Mouse (Mus musculus): ENCODE measurements around the gene Tmprss13. TPM values are rescaled to one million over a fixed set of nuclear protein-coding genes. Genes with fewer than 3 reads are reported as not detected.

Gene Tmprss13
- polyA plus RNA-seq, 1 experiment from 2014 or later = 0.55 TPM

DNA sequence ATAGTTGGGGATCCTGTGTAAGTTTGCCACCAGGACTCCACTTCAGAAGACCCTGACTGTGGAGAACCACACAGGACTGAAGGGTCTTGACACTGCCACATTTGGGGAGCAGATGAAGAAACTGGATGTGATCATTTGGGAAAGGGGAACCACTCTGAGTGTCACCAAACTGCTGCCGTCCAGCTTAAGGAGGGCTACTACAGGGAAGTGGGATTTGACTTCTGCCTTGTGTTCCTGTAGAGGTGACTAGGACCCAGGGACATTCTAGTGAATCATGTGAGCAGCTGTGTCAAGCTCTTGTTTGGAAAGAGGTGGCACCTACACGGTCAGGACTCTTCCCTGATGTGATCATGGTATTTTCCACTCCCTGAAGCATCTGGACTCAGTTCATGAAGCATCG is 5.0 kb upstream of the Tmprss13 start:
- ATAC-seq (replicated peaks; ENCODE audit: insufficient number of reproducible peaks, low FRiP score, low TSS enrichment, low read depth) (no peak), DNase-seq (ENCODE audit: low spot score) (no peak)
- Histone ChIP-seq H3K4me3 (ENCODE audit: low read depth, low read length) (no peak overlapping the region), H3K9me3 (replicated peaks; ENCODE audit: control insufficient read depth, low read length) (no peaks in the 10 kb centered on the region), H3K4me2 (ENCODE audit: low read depth, low read length) (no peak overlapping the region), H3K36me3 (replicated peaks; ENCODE audit: control insufficient read depth, insufficient read depth, low read depth, low read length) (no peaks in the 10 kb centered on the region), H3K27ac (replicated peaks; ENCODE audit: low read depth, low read length) (no peak overlapping the region), H3K27me3 (ENCODE audit: control insufficient read depth, insufficient read depth, low read length) (no peaks in the 10 kb centered on the region), H3K9ac (replicated peaks; ENCODE audit: low read length) (no peak overlapping the region), H3K4me1 (ENCODE audit: control insufficient read depth, insufficient read depth, low read length) (no peaks in the 10 kb centered on the region)
- 76% methylated on average over 3 of the region's 3 CpGs for WGBS

DNA sequence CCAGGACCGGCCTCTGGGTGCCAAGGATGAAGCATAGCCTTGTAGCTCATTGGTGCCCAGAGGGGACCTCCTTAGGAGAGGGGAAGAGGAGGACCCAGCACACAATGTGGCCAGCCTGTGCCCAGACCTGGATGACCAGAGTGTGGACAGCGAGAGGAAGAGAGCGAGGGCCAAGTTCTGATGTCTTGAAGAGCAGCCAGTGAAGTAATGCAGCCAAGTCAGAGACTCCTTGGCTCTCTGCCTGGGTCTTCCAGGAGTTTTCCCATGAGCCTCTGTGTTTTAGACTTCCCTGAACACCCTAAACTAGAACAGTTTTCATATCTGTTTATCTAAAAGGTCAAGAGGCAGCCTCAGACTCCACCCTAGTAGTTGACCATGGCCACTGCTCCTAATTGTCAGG is 1.3 kb upstream of the Tmprss13 start:
- DNase-seq (ENCODE audit: low spot score) (no peak), ATAC-seq (replicated peaks; ENCODE audit: insufficient number of reproducible peaks, low FRiP score, low TSS enrichment, low read depth) (no peak)
- Histone ChIP-seq H3K27ac (replicated peaks; ENCODE audit: low read depth, low read length) (no peak overlapping the region), H3K27me3 (ENCODE audit: control insufficient read depth, insufficient read depth, low read length) (no peaks in the 10 kb centered on the region), H3K36me3 (replicated peaks; ENCODE audit: control insufficient read depth, insufficient read depth, low read depth, low read length) (no peaks in the 10 kb centered on the region), H3K4me3 (ENCODE audit: low read depth, low read length) (no peak overlapping the region), H3K9ac (replicated peaks; ENCODE audit: low read length) (no peak overlapping the region), H3K9me3 (replicated peaks; ENCODE audit: control insufficient read depth, low read length) (no peaks in the 10 kb centered on the region), H3K4me1 (ENCODE audit: control insufficient read depth, insufficient read depth, low read length) (no peaks in the 10 kb centered on the region), H3K4me2 (ENCODE audit: low read depth, low read length) (no peak overlapping the region)
- 87% methylated on average over 3 of the region's 3 CpGs for WGBS

DNA sequence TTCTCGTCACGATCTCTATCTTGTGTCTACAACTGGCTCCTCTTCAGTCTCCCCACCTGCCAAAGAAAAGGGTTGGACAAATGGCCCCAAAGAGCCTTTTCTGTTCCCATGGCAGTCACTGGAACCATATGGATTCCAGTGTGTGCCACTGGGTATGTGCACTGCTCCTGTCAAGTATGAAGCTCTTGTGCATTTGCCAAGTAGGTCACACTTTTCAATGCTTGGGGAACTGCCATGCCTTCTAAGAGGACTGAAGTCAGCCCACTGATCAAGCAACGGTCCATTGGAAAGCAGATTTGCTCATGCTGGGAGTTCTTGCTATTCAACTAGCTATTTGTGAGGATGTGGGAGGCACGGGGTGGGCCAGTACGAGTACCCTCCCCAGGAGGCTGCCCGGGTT is 2.6 kb downstream of the Tmprss13 start:
- Histone ChIP-seq H3K4me1 (ENCODE audit: control insufficient read depth, insufficient read depth, low read length) (no peaks in the 10 kb centered on the region), H3K4me2 (ENCODE audit: low read depth, low read length) (no peak overlapping the region), H3K4me3 (ENCODE audit: low read depth, low read length) (no peak overlapping the region), H3K36me3 (replicated peaks; ENCODE audit: control insufficient read depth, insufficient read depth, low read depth, low read length) (no peaks in the 10 kb centered on the region), H3K9ac (replicated peaks; ENCODE audit: low read length) (no peak overlapping the region), H3K9me3 (replicated peaks; ENCODE audit: control insufficient read depth, low read length) (no peaks in the 10 kb centered on the region), H3K27me3 (ENCODE audit: control insufficient read depth, insufficient read depth, low read length) (no peaks in the 10 kb centered on the region), H3K27ac (replicated peaks; ENCODE audit: low read depth, low read length) (no peak overlapping the region)
- no peak for DNase-seq (ENCODE audit: low spot score)
- no peak for ATAC-seq (replicated peaks; ENCODE audit: insufficient number of reproducible peaks, low FRiP score, low TSS enrichment, low read depth)
- 91% methylated on average over 6 of the region's 6 CpGs for WGBS

DNA sequence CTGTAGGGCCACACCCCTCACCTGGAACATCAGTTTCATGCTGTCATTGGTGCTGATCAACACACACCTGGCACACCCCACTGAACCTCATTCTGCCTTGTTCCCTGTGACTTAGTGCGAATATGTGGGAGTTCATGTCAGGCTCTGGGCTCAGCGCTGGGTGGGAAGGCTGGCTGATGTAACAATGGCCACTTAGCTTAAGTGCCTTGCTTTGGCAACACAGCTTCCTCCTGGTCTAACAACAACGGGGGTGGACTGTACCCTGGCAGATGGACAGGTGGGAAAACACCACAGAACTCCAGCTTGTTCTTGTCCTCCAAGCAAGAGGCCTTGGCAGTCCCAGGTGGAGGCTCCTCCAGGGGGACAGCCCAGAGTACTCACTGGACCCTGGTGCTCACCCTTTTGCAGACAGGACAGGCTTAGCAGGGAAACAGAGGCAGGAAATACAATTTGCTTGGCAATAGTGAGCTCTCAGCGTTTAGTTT is 3.1 kb downstream of the Tmprss13 start:
- no peak overlapping the region for H3K4me3 ChIP-seq (ENCODE audit: low read depth, low read length)
- H3K27me3 ChIP-seq (ENCODE audit: control insufficient read depth, insufficient read depth, low read length) = no peaks in the 10 kb centered on the region
- H3K4me1 ChIP-seq (ENCODE audit: control insufficient read depth, insufficient read depth, low read length) = no peaks in the 10 kb centered on the region
- H3K9ac ChIP-seq (replicated peaks; ENCODE audit: low read length) = no peak overlapping the region
- H3K27ac ChIP-seq (replicated peaks; ENCODE audit: low read depth, low read length) = no peak overlapping the region
- DNase-seq (ENCODE audit: low spot score) = no peak
- 89% methylated on average over 4 of the region's 4 CpGs for WGBS
- H3K36me3 ChIP-seq (replicated peaks; ENCODE audit: control insufficient read depth, insufficient read depth, low read depth, low read length) = no peaks in the 10 kb centered on the region
- H3K9me3 ChIP-seq (replicated peaks; ENCODE audit: control insufficient read depth, low read length) = no peaks in the 10 kb centered on the region
- no peak overlapping the region for H3K4me2 ChIP-seq (ENCODE audit: low read depth, low read length)
- ATAC-seq (replicated peaks; ENCODE audit: insufficient number of reproducible peaks, low FRiP score, low TSS enrichment, low read depth) = no peak

DNA sequence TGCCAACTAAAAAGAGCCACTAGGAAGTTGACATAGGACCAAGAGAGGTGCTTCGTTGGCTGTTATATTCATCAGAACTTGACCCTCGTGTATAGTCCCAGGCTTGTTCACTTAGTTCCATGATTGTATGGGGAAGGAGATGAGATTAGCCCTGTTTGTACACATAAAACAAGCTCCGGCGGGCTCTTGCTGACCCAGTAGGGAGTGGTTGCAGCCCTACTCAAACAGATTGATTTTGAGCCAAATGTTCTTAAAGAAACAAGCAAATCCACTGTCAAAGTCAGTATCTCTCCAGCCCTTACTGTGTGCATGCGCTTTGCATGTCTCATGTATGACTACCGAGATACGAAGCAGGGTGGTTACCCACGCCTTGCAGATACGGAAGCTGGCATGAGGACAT is 7.5 kb downstream of the Tmprss13 start:
- Histone ChIP-seq H3K4me2 (ENCODE audit: low read depth, low read length) (no peak overlapping the region), H3K27ac (replicated peaks; ENCODE audit: low read depth, low read length) (no peak overlapping the region), H3K9ac (replicated peaks; ENCODE audit: low read length) (no peak overlapping the region), H3K9me3 (replicated peaks; ENCODE audit: control insufficient read depth, low read length) (no peaks in the 10 kb centered on the region), H3K36me3 (replicated peaks; ENCODE audit: control insufficient read depth, insufficient read depth, low read depth, low read length) (no peaks in the 10 kb centered on the region), H3K4me3 (ENCODE audit: low read depth, low read length) (no peak overlapping the region), H3K4me1 (ENCODE audit: control insufficient read depth, insufficient read depth, low read length) (no peaks in the 10 kb centered on the region), H3K27me3 (ENCODE audit: control insufficient read depth, insufficient read depth, low read length) (no peaks in the 10 kb centered on the region)
- ATAC-seq (replicated peaks; ENCODE audit: insufficient number of reproducible peaks, low FRiP score, low TSS enrichment, low read depth) (no peak), DNase-seq (ENCODE audit: low spot score) (no peak)
- 89% methylated on average over 9 of the region's 9 CpGs for WGBS

DNA sequence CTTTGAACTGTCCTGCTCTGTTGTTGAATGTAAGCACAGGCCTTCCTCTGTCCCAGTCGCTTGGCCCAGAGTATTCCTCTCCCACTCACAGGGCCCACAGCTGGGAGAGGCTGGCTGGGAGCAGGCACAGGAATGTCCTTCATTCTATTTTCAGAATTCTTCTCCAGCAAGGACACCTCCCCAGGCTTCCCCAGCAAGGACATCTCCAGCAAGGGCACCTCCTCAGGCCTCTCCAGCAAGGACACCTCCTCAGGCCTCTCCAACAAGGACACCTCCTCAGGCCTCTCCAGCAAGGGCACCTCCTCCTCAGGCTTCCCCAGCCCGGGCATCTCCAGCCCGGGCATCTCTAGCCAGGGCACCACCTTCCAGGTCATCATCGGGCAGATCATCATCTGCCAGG is 9.4 kb downstream of the Tmprss13 start:
- DNase-seq (ENCODE audit: low spot score) (no peak), ATAC-seq (replicated peaks; ENCODE audit: insufficient number of reproducible peaks, low FRiP score, low TSS enrichment, low read depth) (no peak)
- H3K9ac ChIP-seq (replicated peaks; ENCODE audit: low read length) = no peak overlapping the region
- H3K4me3 ChIP-seq (ENCODE audit: low read depth, low read length) = no peak overlapping the region
- no peak overlapping the region for H3K27ac ChIP-seq (replicated peaks; ENCODE audit: low read depth, low read length)
- no peaks in the 10 kb centered on the region for H3K36me3 ChIP-seq (replicated peaks; ENCODE audit: control insufficient read depth, insufficient read depth, low read depth, low read length)
- no peaks in the 10 kb centered on the region for H3K4me1 ChIP-seq (ENCODE audit: control insufficient read depth, insufficient read depth, low read length)
- H3K27me3 ChIP-seq (ENCODE audit: control insufficient read depth, insufficient read depth, low read length) = no peaks in the 10 kb centered on the region
- 87% methylated on average over 4 of the region's 4 CpGs for WGBS
- no peaks in the 10 kb centered on the region for H3K9me3 ChIP-seq (replicated peaks; ENCODE audit: control insufficient read depth, low read length)
- H3K4me2 ChIP-seq (ENCODE audit: low read depth, low read length) = no peak overlapping the region

DNA sequence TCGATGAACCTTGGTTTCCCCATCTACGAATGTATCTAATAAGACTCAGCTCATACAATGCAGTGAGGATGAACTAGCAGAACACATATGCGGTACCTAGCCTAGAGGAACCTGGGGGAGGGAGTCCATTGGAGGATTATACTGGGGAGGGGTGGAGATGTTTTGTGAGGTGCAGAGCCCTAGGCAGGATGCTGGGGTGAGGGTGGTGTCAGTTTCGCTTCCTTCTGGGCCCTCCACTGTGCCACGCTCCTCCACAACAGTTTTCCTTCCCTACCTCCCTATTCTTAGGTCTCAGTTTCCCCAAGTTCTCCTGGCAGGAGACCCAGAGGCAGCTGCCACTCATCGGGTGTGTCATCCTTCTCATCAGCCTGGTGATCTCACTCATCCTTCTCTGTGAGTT is 10.7 kb downstream of the Tmprss13 start:
- no peak for ATAC-seq (replicated peaks; ENCODE audit: insufficient number of reproducible peaks, low FRiP score, low TSS enrichment, low read depth)
- no peak for DNase-seq (ENCODE audit: low spot score)
- 91% methylated on average over 6 of the region's 6 CpGs for WGBS
- H3K4me3 ChIP-seq (ENCODE audit: low read depth, low read length) = no peak overlapping the region
- H3K4me2 ChIP-seq (ENCODE audit: low read depth, low read length) = no peak overlapping the region
- no peaks in the 10 kb centered on the region for H3K9me3 ChIP-seq (replicated peaks; ENCODE audit: control insufficient read depth, low read length)
- H3K27ac ChIP-seq (replicated peaks; ENCODE audit: low read depth, low read length) = no peak overlapping the region
- no peak overlapping the region for H3K9ac ChIP-seq (replicated peaks; ENCODE audit: low read length)
- H3K27me3 ChIP-seq (ENCODE audit: control insufficient read depth, insufficient read depth, low read length) = no peaks in the 10 kb centered on the region
- H3K4me1 ChIP-seq (ENCODE audit: control insufficient read depth, insufficient read depth, low read length) = no peaks in the 10 kb centered on the region
- no peaks in the 10 kb centered on the region for H3K36me3 ChIP-seq (replicated peaks; ENCODE audit: control insufficient read depth, insufficient read depth, low read depth, low read length)

DNA sequence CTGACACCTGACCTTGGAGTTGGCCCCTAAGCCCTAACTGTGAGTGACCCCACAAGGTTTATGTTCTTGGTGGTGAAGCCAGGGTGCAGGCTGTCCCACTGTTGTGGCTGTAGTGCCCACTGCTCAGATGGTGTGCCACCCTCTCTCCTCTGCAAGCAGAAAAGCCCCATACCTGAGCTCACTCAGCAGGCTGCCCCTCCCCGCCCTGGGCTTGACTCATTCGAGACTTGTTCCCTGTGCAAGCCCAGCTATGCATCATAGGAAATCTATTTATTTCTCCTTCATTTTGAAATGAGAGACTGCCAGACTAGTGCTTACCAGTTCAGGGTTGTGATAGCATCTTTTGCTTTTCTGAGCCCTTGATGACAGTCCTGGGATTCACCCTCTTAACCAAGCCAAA is 18.5 kb downstream of the Tmprss13 start:
- H3K36me3 ChIP-seq (replicated peaks; ENCODE audit: control insufficient read depth, insufficient read depth, low read depth, low read length) = no peaks in the 10 kb centered on the region
- no peak overlapping the region for H3K27ac ChIP-seq (replicated peaks; ENCODE audit: low read depth, low read length)
- DNase-seq (ENCODE audit: low spot score) (no peak), ATAC-seq (replicated peaks; ENCODE audit: insufficient number of reproducible peaks, low FRiP score, low TSS enrichment, low read depth) (no peak)
- 83% methylated on average over 2 of the region's 2 CpGs for WGBS
- no peaks in the 10 kb centered on the region for H3K27me3 ChIP-seq (ENCODE audit: control insufficient read depth, insufficient read depth, low read length)
- H3K4me1 ChIP-seq (ENCODE audit: control insufficient read depth, insufficient read depth, low read length) = no peaks in the 10 kb centered on the region
- no peaks in the 10 kb centered on the region for H3K9me3 ChIP-seq (replicated peaks; ENCODE audit: control insufficient read depth, low read length)
- no peak overlapping the region for H3K4me2 ChIP-seq (ENCODE audit: low read depth, low read length)
- no peak overlapping the region for H3K9ac ChIP-seq (replicated peaks; ENCODE audit: low read length)
- no peak overlapping the region for H3K4me3 ChIP-seq (ENCODE audit: low read depth, low read length)

Measured in embryonic facial prominence, embryonic 11.5 days (tissue).